Mouse (Mus musculus) midbrain, embryonic 16.5 days (tissue): ENCODE data around the gene Olfml1. TPM values are rescaled to one million over a fixed set of nuclear protein-coding genes. Genes with fewer than 3 reads are reported as not detected.

Experiments
- ATAC-seq: fragments of 200-750 bp; cut with Nextera tagmentation; 2 replicates; pipeline ENCODE4 v1.8.0; 2017; ENCODE audit warnings: moderate TSS enrichment
- H3K27ac ChIP-seq: fragments of 300-500 bp; sonication (generic); 2 replicates; pipeline ENCODE4 v1.5.1; 2014; ENCODE audit warnings: mild to moderate bottlenecking, low read length, mixed read lengths
- H3K27me3 ChIP-seq: fragments of 300-500 bp; sonication (generic); 2 replicates; pipeline ENCODE4 v1.6.1; 2014; ENCODE audit warnings: low read depth, low read length, mixed read lengths; ENCODE audit not compliant: control insufficient read depth, insufficient read depth
- H3K36me3 ChIP-seq: fragments of 300-500 bp; sonication (generic); 2 replicates; pipeline ENCODE4 v1.6.1; 2014; ENCODE audit warnings: mild to moderate bottlenecking, low read length, moderate library complexity, mixed read lengths; ENCODE audit not compliant: control insufficient read depth, insufficient read depth
- H3K4me1 ChIP-seq: fragments of 300-500 bp; sonication (generic); 2 replicates; pipeline ENCODE4 v1.6.1; 2014; ENCODE audit warnings: mild to moderate bottlenecking, low read length, mixed read lengths; ENCODE audit not compliant: control insufficient read depth, insufficient read depth
- H3K4me2 ChIP-seq: fragments of 300-500 bp; sonication (generic); 2 replicates; pipeline ENCODE4 v1.6.1; 2014; ENCODE audit warnings: mild to moderate bottlenecking, low read length, mixed read lengths
- H3K4me3 ChIP-seq: fragments of 300-500 bp; sonication (generic); 2 replicates; pipeline ENCODE4 v1.5.1; 2014; ENCODE audit warnings: low read depth, mild to moderate bottlenecking, low read length, moderate library complexity, mixed read lengths
- H3K9ac ChIP-seq: fragments of 300-500 bp; sonication (generic); 2 replicates; pipeline ENCODE4 v1.6.1; 2014; ENCODE audit warnings: low read depth, low read length, mixed read lengths
- H3K9me3 ChIP-seq: fragments of 300-500 bp; sonication (generic); replicated peaks from 2 replicates; pipeline ENCODE4 v1.6.1; 2014; ENCODE audit warnings: mild to moderate bottlenecking, low read length, mixed read lengths; ENCODE audit not compliant: control insufficient read depth, poor library complexity, severe bottlenecking
- WGBS: fragments of 180-500 bp; shearing (Covaris S2); extraction: QIAGEN DNeasy Blood & Tissue Kit; methylation state at CpG from one replicate; pipeline ENCODE4 v1.1.7; 2014; 5-methylcytosine and 5-hydroxymethylcytosine counted together
- polyA plus RNA-seq: library from polyadenylated mRNA; unstranded; fragments of >200 nt; fragmentation: Nextera tagmentation; extraction: Ambion mirVana; gene quantifications from 2 replicates; pipeline ENCODE4 v1.2.1, GENCODE M21; 2015

Olfml1 gene
- polyA plus RNA-seq, result 2.4 and 3.3 TPM in 2 replicates

GRCm38 (mm10) chr7:107567261-107567671 is at the start of gene Olfml1:
Gene Olfml1 (plus strand): TSS chr7:107567446.
- H3K4me3 ChIP-seq, result no peak within 1 kb of the TSS
- ATAC-seq, result no peak
- H3K4me1 ChIP-seq, result no peaks in the 10 kb centered on the region
- H3K9ac ChIP-seq, result no peak within 1 kb of the TSS
- 59% methylated on average over 7 of the region's 7 CpGs for WGBS
- no peak within 1 kb of the TSS for H3K4me2 ChIP-seq
- no peaks in the 10 kb centered on the region for H3K27me3 ChIP-seq
- H3K9me3 ChIP-seq, result no peaks in the 10 kb centered on the region
- no peak within 1 kb of the TSS for H3K27ac ChIP-seq
- H3K36me3 ChIP-seq, result no peaks in the 10 kb centered on the region

DNA sequence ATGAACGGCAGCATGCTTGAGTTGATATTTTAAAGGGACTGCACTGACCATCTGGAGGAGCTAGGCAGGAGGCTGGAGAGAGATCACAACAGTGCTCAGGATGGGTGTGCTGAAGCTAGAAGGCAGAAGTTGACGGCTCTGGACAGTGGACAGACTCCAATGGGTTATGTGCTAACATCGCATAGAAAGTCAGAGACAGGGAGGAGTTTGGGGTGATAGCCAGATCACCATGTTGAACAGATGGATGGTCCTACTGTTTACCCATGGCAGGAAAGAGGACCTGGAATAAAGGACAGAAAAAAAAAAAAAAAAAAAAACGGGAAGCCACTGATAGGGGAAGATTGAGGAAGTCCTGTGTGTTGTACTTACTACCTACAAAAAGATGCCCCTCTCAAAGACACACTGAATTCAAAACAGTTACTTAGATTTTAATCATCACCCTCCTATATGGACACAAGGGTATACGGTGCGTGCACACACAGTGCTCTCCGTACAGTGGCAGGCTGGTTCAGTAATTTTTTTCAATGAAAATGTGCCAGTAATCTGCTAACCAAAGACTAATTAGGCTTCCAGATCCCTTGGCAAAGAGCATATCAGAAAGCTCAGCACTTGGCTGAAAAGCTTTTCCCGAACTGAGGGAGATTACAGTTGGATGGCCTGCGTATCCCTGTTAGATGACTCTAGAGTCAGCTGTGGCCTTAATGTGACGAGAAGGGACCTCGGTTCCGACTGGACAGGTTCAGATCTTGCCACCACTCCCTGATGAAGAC is 47.8 kb upstream of the Olfml1 start:
- Histone ChIP-seq H3K4me1 (no peaks in the 10 kb centered on the region), H3K27ac (no peak overlapping the region), H3K9me3 (no peaks in the 10 kb centered on the region), H3K27me3 (no peaks in the 10 kb centered on the region), H3K4me3 (no peak overlapping the region), H3K4me2 (no peak overlapping the region), H3K36me3 (peaks cover 2% of the 10 kb centered on the region; the same call in 1 of the 2 replicates), H3K9ac (no peak overlapping the region)
- ATAC-seq, result no peak
- WGBS, result 90% methylated on average over 11 of the region's 12 CpGs

DNA sequence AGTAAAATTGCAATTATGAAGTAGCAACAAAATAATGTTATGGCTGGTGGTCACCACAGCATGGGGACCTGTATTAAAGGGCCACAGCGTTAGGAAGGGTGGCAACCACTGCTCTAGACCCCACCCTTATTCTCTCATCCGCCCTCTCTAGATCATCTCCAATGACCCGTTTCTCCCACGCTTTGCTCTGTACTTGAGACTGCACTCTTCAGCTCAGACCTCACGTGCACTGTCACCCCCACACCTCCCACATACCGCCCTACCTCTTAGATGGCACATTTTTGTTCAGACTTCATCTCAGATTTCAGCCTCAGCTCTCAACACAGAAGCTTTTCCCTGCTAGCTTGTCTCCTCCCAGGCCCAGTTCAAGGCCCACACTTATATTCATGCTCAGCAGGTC is 45.8 kb upstream of the Olfml1 start:
- Histone ChIP-seq H3K9me3 (no peaks in the 10 kb centered on the region), H3K36me3 (peaks cover 2% of the 10 kb centered on the region; the same call in 1 of the 2 replicates), H3K4me2 (no peak overlapping the region), H3K27ac (no peak overlapping the region), H3K4me3 (no peak overlapping the region), H3K27me3 (no peaks in the 10 kb centered on the region), H3K9ac (no peak overlapping the region), H3K4me1 (no peaks in the 10 kb centered on the region)
- no peak for ATAC-seq
- 87% methylated on average over 6 of the region's 6 CpGs for WGBS

GRCm38 (mm10) chr7:107526299-107526698 is 40.9 kb upstream of the Olfml1 start:
- ATAC-seq, result peak; percentile 54; the same call in 1 of the 2 replicates
- no peak overlapping the region for H3K27ac ChIP-seq
- no peaks in the 10 kb centered on the region for H3K27me3 ChIP-seq

DNA sequence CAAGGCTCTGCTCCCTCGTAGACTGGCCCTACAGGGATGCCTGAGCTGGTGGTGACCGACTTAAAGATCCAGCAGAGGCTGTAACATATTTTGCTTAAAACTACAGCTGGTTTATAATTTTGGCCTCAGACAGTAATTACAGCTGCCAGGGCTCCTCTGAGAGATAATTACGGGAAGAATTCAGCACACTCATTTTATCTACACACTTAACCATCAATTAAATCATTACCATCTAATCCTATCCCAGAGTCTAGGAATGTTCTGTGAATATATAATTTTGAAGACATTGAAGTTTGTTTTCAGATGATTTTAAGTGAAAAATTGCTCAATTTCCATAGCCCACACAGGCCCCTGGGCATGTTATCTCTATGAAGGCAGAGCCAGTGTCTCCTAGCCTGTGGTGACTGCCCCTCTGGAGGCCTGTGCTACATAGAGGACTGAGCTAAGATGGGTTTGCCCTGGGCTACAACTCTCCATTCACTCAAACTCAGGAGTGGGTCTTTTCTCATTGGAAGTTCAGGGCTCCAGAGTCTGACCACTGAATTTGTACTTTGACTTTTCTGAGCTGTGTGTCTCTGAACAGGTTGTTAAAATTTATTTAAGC is 39.0 kb upstream of the Olfml1 start:
- H3K36me3 ChIP-seq, result no peaks in the 10 kb centered on the region
- no peak overlapping the region for H3K4me2 ChIP-seq
- no peak overlapping the region for H3K4me3 ChIP-seq
- no peaks in the 10 kb centered on the region for H3K27me3 ChIP-seq
- 0 out of 2 replicates have a peak overlapping the region, but pooled peaks have one; percentile 42 for H3K27ac ChIP-seq
- H3K9ac ChIP-seq, result no peak overlapping the region
- H3K4me1 ChIP-seq, result peaks cover 2% of the 10 kb centered on the region
- ATAC-seq, result peak; percentile 69; the same call in 1 of the 2 replicates
- no peaks in the 10 kb centered on the region; the same call in 1 of the 2 replicates for H3K9me3 ChIP-seq
- WGBS, result 58% methylated on average over 3 of the region's 3 CpGs

More at GRCm38 (mm10) chr7:107526299-107526698, 40.9 kb upstream of the Olfml1 start:
- whole genome bisulfite sequencing, result 17% methylated on average over 1 of the region's 1 CpGs
- Histone ChIP-seq H3K9me3 (no peaks in the 10 kb centered on the region; the same call in 1 of the 2 replicates), H3K4me3 (no peak overlapping the region), H3K4me2 (no peak overlapping the region), H3K4me1 (peaks cover 2% of the 10 kb centered on the region), H3K9ac (no peak overlapping the region), H3K36me3 (peaks cover 2% of the 10 kb centered on the region; the same call in 1 of the 2 replicates)

DNA sequence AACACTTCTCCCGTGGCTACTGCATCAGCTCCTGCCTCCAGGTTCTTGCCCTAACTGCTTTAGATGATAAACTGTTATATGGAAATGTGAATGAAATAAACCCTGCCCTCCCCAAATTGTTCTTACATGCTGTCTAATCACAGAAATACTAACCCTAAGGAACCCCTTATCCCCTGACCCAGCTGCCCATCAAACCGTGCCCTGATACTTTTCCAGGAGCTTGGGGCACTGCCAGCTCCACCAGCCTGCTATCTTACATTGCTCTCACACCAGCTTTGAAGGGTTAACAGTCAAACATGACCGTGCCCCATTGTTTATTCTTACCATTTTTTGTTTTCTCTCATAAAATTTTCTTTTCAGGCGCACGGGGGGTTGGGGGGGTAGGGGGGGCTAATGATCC is 37.9 kb upstream of the Olfml1 start:
- no peak for ATAC-seq
- no peak overlapping the region for H3K27ac ChIP-seq
- H3K27me3 ChIP-seq, result no peaks in the 10 kb centered on the region
- H3K4me3 ChIP-seq, result no peak overlapping the region
- no peaks in the 10 kb centered on the region; the same call in 1 of the 2 replicates for H3K9me3 ChIP-seq
- no peak overlapping the region for H3K9ac ChIP-seq
- no peaks in the 10 kb centered on the region for H3K36me3 ChIP-seq
- WGBS, result 75% methylated on average over 5 of the region's 5 CpGs
- peaks cover 2% of the 10 kb centered on the region for H3K4me1 ChIP-seq
- no peak overlapping the region for H3K4me2 ChIP-seq

DNA sequence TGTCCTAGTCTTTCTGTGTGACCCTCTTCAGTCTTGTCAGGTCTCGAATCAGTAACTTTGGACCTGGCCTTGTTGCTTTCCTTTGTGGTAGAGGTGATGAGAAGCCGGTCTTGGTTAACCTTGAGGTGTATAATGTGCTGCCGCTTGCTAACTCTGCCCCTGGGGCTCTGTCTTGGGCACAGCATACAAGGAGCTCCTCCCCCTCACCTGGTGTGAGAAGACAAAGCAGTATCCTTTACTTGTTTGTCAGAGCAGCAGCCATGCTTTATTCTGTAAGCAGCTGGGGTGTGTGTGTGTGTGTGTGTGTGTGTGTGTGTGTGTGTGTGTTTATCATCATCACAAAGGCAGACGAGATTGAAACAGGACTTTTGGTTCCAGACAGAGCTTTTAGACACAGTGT is 31.9 kb upstream of the Olfml1 start:
- ATAC-seq, result no peak
- no peak overlapping the region for H3K9ac ChIP-seq
- no peak overlapping the region for H3K27ac ChIP-seq
- H3K4me3 ChIP-seq, result no peak overlapping the region
- no peaks in the 10 kb centered on the region for H3K36me3 ChIP-seq
- H3K27me3 ChIP-seq, result no peaks in the 10 kb centered on the region
- H3K4me2 ChIP-seq, result no peak overlapping the region
- 90% methylated on average over 4 of the region's 4 CpGs for WGBS
- no peaks in the 10 kb centered on the region; the same call in 1 of the 2 replicates for H3K9me3 ChIP-seq
- no peaks in the 10 kb centered on the region for H3K4me1 ChIP-seq

GRCm38 (mm10) chr7:107536516-107536915 is 30.7 kb upstream of the Olfml1 start:
- Histone ChIP-seq H3K4me3 (no peak overlapping the region), H3K4me1 (no peaks in the 10 kb centered on the region), H3K4me2 (no peak overlapping the region), H3K27me3 (no peaks in the 10 kb centered on the region), H3K27ac (no peak overlapping the region), H3K9ac (no peak overlapping the region), H3K36me3 (no peaks in the 10 kb centered on the region), H3K9me3 (no peaks in the 10 kb centered on the region)
- ATAC-seq, result no peak
- WGBS, result 38% methylated on average over 6 of the region's 6 CpGs

DNA sequence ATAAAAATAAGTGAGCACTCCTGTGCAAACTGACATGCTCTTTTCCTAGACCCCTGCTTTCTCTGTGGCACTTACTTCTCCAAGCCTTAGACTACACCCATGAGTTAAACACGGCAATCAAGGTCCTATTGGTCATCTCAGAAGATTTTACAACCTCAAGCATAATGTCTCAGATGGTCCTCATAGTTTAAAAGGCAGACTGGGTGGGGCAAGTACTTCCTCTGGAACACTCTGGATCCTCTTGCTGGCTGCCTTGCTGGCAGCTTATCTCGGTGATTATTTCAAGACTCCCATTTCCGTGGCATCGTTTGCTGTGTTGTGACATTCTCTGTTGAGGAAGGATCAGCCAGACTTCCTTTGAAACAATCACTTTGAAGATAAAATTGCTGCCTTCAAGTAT is 27.2 kb upstream of the Olfml1 start:
- 60% methylated on average over 4 of the region's 4 CpGs for WGBS
- Histone ChIP-seq H3K4me1 (no peaks in the 10 kb centered on the region), H3K27me3 (no peaks in the 10 kb centered on the region), H3K9ac (no peak overlapping the region), H3K9me3 (no peaks in the 10 kb centered on the region), H3K36me3 (no peaks in the 10 kb centered on the region), H3K4me3 (no peak overlapping the region), H3K27ac (no peak overlapping the region), H3K4me2 (no peak overlapping the region)
- ATAC-seq, result no peak
